Mouse (Mus musculus): ENCODE measurements around the gene Polr3h.
"Not testable (repeated sequence)": the region's sequence is repeated elsewhere in the genome, so short reads cannot be mapped to it uniquely, and the experiment has no call there.

Polr3h gene

DNA sequence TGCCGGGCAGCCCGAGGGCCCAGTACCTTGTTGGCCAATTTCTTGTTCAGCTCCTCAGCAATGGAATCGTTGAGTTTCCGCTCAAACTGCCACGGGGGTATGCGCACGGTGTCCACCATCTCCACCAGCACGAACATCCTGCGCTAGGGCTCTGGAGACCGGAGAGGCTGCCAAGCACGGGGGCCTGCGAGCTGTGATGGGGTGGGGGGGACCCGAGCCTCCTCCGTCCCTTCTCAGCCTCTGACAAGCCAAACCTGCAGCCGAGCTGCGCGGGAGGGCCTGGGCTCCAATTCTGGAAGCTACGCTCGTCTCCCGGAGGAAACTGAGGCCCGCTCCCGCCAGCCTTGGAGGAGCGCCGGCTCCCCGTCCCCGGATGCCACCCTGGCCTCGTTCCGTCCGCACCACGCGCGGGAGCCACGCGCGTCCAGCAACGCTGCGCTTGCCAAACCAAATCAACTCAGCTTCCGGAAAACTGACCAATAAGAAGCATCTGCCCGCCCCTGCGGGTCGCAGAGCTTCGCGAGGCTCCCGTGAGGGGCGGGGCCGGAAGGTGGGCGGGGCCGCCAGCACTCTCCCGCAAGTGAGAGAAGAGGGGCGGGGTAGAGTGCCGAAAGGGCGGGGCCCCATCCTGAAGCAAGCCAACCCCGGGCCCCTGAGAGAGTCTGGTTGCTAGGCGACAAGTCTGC lies at the start of gene Polr3h:
TSS of gene Polr3h (minus strand) at position 481 of the 686 bp plus-strand sequence.
- peak; percentile 99 for DNase-seq

DNA sequence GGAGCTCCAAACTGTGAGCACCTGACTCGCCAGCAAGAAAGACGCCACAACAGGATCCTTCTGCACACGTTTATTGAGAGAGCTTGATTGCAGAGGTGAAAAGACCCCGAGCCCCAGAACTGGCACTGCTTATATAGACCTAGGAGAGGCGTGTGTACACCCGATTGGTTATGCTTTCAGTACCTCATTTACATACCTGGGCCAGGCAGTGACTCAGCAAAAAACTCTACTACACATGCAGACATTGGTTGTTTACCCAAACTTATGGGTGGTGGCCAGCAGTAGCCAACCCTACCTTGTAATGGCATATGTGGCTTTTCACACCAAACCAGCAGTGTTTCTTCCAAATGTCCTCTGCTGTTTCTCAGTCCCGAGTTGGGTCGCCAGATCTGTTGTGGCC lies 49.1 kb upstream of the Polr3h start:
- not testable (repeated sequence) for DNase-seq

DNA sequence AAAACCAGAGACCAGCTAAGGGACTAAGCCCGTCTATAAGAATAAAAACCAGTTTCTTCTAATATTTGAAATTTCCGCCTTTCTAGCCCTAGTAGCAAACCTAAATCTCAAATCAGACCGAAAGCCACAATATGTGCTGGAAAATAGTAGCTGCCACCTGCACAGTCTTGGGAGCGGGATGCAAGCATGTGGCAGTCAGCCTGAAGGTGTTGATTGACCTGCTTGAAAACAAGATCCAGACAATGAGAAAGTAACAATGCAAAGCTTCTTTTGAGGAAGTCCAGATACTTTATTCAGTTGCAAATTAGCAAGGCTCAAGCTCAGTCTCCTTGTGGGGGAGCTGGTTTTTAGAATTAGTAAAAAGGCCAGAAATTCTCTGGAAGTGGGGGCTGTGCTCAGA lies 44.5 kb upstream of the Polr3h start:
- DNase-seq, result not testable (repeated sequence)

DNA sequence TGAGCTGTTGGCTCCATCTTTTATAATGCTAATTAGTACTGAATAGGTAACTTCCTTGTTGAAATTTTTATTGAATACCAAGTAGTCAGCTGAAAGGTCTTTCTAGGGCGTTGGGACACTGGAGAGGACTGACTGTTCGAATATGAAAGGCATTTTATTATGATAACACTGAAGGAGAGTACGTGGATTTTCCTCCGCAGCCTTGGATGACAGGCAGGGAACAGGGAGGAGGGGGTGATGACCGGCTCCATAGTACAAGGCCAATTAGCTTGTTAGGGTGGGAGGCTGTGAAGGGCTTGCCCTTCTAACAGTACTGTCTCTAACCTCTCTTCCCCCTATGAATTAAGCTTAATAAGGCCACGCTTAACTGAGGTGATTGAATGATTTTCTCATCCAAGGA lies 43.6 kb upstream of the Polr3h start:
- DNase-seq, result not testable (repeated sequence)

DNA sequence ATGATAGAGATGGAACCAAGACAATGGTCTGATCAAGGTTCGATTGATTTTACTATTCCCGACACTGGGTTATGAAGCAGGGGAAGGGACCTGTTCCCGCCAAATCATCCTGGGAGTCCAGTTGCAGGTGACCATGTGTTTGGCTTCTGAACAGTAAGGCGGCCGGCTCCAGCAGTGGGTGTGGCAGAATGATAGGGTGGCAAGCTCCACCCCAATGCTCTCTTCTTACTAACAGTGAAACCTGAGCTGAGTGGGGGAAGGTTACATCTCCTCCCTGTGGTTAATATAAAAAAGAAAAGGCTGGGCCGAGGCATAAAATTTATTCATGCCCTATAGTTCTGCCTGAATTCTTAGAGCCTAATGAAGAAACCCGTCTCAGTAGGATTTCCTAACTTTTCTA lies 43.1 kb upstream of the Polr3h start:
- no peak for DNase-seq

DNA sequence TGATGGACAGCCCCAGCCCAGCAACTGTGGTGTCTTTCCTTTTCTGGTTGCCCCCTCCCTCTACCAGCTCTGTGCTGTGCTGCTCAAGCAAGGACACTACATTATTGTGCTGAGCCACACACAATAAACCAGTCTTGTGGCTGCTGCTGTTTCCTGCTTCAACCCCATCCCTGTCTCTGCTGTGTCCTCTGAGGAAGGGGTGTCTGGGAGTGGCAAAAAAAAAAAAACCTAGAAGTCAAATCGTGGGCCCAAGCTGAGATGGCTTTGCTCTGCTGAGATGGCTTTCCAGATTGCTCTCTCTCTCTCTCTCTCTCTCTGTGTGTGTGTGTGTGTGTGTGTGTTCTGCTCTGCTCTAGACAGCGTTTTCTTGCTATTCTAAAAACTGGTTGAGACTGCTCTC lies 42.4 kb upstream of the Polr3h start:
- no peak for DNase-seq

DNA sequence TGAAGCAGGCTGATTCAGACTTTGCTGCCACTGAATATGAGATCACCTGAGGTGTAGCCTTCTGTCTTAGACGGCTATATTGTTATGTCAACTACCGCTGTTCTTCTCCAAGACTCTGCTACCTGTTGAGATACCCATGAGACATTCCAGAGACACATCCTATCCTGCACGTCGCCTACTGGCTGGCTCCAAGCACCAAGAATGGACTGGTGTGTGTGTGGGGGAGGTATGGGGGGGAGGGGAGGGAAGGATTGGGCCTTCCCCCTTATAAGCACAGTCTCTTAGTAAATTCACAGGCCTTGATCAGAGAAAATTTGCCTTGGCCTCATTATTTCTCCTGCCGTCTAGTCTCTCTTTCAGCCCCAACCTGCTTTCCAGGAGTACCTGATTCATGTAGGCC lies 41.8 kb upstream of the Polr3h start:
- DNase-seq, result no peak

DNA sequence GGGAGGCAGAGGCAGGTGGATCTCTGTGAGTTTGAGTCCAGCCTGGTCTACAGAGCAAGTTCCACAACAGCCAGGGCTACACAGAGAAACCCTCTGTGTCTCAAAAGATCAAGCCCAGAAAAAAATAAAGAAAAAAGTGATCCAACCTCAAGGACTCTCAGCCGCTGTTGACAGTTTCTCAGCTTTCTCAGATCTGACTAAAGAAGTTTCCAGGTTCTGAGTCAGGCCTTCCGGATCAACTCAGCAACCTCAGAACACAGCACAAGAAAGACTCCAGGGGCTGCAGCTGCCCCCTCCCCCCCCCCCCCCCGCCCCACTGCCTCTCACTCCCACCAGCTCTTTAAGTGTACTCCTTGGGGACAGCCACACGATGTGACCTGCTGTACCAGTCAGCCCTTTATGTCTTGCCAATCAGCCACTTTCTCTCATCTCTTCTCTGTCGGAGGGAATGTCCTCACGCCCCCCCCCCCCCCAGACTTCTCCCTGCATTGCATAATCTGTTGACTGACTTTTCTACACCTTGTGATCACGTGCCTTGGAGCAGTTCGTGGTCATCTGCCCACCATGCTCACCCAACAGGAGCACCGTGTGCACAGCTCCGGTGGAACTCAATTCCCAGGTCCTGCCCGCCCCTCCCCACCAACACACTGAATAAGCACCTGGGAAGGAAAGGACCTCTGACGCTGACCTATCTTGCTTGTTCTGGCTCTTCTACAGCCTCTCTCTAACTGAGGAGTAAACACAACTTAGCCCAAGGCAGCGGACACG lies 40.2 kb upstream of the Polr3h start:
- DNase-seq, result no peak

DNA sequence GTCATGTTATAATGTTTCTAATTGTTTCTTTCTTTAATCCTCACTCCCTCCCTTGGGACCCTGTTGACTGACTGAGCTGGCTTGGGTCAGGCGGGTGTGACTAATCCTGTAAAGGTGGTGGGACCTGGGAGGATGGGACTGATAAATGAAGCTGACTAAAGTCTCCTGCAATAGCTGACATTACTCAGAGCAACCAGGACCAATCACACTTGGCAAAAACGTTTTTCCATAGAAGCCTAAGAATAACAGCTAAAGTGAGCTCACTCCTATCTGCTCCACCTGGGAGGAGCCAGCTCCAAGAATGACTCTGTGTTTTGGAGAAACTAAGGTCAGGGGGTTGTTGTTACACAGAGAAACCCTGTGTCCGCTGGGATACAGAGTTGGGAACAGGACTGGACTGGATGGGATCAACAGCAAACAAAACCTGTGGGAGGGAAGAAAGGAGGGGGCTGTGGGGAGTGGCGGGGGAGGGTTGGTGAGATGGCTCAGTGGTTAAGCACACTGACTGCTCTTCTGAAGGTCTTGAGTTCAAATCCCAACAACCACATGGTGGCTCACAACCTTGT lies 39.0 kb upstream of the Polr3h start:
- DNase-seq, result no peak

DNA sequence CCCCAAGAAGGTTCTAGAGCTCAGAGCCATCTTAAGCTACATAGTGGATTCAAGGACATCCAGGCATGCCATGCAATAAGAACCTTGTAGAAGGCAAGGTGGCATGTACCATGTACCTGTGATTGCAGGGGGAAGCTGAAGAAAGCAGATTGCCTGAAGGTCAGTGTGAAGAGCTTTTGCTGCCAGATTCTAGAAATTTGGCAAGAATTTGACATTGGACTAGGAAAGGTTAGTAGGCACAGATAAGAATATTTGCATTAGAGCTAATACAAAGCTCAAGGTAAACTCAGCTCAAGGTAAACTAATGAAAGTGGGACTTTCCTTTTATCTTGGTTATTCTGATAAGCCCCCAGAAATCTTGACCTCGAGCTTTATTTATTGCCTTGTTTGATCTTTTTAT lies 38.2 kb upstream of the Polr3h start:
- DNase-seq, result no peak

DNA sequence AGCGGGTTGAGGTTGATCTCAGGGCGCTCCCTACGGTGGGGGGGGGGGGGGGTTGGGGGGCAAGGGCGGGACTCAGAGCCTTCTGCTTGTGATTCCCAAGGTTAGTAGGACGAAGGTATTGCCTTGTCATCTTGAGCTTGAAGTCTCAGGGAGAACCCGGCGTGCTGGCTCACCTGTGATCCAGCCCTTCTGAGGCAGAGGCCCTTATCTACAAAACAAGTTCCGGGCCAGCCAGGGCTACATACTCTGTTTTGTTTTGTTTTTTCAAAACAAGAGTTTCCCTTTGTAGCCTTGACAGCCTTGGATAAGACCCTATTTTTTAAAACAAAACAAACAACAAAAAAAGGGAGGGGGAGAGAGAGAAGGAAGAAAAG lies 35.0 kb upstream of the Polr3h start:
- no peak for DNase-seq

DNA sequence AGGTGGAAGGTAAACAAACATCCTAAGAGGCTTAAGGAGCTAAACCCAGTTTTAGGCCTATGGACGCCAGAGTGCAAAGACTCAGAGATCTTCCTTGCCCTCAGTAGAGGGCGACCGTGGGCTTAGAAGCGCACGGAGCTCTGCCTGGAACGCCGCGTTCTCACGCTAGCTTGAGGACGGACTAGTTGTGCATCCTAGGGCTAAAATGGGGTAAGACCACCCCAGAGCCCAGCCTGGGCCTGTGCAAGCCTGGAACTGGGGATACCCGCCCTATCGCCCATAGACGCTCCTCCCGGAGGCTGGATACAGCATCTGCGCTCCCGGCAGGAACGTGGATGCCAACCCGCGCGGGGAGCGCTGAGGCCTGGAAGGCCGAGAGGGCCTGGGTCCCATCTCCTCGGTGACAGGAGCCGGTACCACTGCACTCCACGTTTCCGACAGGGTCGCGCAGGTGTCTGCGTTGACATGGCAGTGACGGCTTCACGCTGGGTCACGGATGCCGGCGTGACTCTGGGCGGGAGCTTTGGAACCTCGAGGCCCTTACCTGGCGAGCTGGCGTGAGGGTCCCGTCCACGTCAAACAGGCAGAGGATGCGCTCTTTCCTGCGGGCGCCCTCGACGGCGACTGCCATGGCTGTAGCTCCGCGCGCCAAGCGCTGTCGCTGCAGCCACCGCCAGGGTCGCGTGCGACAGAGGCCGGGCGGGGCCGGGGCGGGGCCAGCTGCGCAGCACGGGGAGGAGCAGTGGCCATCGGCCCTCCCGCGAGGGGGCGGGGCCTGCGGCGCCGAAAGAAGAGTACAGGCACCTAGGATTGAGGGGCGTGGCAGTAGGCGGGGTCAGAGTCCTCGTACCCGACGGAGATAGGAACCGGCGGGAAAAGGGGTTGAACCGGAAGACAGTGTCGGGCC lies 34.4 kb upstream of the Polr3h start, which contains the start of gene Pmm1:
TSS of gene Pmm1 (minus strand) at position 760 of the 907 bp plus-strand sequence.
- DNase-seq, result peak; percentile 100

DNA sequence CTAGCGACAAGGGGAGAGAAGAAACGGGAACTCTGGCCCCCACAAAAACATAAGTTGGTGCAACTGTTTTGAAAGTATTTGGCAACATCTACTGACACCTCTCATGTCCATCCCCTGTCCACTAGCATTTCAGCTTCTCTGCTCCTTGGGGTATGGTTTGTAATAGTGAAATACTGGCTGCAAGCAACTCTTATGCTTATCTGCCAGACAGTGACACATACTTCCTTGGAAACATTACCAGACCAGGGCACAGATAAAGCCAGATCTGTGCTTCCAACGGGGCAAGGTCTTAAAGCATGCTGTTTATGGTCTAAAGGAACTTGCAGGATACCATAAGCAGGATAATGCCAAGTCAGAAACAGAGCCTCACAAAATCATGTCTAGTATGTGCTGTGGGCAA lies 32.9 kb upstream of the Polr3h start:
- DNase-seq, result no peak

DNA sequence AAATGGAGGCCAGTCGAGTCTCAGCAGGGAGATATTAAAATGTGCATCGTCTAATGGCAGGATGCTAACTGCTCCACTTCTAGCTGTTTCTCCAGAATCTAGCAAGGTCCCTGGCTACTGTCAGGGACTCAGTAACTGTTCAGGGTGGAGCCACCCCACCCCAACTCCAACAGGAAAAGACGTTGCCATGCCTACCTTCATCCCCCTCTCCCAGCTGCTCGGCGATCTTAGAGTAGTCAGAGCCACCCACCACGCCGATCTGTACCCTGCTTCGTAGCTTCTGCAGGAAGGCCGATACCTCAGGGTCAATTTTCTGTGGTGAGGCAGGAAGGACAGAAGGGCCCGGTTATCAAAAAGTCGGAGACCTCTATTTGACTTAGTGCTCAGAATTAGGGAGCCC lies 31.6 kb upstream of the Polr3h start:
- no peak for DNase-seq

DNA sequence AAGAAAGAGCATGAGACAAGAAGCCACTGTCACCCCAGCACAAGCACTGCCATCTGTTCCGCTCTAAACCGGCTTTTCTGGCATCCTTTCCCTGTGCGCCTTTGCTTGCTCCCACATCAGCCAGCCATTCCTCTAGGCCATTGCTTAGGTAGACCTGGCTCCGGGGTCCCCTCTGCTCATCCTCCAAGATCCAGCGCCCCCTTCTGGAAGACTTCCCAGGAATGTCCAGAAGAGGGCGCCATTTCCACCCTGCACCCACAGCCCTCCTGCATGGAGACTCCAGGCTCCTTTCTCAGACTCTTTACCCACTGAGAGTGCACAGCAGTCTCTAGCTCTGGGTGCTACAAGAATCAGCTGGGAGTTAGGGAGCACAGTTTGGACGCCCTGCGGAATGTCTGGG lies 30.4 kb upstream of the Polr3h start:
- peak; percentile 83 for DNase-seq

DNA sequence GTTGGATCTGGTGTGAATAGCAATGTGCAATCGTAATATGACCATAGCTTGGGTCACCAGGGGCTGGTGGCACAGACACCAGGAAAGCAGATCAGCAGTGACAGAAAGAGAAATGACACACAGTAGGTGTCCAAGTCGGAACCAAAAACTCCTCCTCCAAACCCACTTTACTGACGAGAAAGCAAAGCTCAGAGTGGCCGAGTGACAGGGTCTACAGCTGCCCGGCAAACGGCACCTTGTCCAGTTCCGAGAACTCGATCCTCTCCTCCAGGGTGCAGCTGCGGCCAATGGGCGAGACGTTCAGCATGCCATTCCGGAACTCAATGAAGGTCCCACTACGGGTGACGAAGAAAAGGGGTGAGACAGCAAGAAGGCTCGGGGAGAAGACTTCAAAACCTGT lies 29.4 kb upstream of the Polr3h start:
- DNase-seq, result no peak

DNA sequence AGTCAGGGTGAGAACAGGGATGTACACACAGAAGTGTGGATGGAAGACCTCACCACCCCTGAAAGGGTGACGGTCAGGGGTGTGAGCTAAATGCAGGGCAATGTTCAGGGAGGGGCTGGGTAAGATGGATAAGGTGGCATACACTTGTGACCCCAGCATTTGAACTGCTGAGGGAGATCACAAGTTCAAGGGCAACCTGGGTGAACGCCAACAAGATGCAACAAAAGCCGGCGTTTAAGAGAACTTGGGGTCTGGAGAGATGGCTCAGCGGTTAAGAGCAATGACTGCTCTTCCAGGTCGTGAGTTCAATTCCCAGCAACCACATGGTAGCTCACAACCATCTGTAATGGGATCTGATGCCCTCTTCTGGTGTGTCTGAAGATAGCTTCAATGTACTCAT lies 28.7 kb upstream of the Polr3h start:
- DNase-seq, result no peak

DNA sequence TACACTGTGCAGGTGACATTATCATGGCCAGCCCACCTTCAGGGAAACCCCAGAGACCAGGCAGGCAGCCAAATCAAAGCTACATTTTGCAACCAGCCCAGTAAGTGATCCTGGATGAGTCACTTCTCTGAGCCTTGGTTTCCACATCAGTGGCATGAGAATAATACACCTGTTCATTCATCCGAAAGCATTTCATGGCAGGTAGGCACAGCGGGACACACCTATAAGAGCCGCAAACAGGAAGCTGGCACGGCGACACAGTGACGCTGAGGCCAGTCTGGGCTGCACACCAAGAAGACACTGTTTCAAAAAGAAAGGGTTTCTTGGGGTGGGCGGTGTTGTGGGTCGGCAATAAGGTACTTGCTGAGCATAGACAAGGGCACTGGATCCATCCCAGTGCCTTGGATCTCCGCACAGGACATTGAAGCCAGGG lies 28.1 kb upstream of the Polr3h start:
- no peak for DNase-seq

DNA sequence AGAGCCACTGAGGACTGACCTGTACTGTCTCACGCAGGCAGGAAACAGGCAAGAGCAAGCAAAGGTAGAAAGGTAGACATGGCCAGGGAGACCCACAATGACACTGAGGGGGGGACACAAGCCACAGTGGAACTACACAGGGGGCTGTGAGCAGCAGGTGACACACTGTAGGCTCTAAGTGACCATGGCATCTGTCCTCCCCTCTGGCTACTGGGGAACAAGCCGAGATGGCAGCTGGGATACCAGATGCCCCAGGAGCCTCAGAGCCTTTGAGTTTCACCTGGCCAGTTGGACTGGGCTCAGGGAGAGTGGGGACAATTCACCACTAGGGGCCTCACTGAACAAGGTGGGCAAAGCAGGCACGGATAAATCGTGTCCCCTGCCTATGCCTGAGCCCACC lies 26.3 kb upstream of the Polr3h start:
- DNase-seq, result no peak

DNA sequence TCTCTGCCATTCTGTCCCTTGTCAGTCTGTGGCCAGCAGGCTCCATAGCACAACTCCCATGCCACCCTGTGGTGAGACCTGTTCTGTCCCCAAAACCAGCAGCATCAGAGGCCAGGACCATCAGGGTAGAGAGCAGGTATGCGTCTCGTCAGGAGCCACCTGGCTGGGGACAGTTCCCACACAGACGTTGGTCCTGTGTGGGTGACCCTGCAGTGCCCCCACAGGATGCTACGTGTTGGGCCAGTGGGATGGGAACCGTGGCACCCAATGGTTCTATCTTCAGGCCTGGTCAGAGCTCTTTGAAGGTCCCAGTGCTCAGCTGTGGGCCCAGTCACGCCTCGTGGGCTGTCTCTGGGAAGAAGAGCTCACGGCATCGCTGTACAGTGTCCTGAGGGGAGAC lies 25.1 kb upstream of the Polr3h start:
- no peak for DNase-seq

DNA sequence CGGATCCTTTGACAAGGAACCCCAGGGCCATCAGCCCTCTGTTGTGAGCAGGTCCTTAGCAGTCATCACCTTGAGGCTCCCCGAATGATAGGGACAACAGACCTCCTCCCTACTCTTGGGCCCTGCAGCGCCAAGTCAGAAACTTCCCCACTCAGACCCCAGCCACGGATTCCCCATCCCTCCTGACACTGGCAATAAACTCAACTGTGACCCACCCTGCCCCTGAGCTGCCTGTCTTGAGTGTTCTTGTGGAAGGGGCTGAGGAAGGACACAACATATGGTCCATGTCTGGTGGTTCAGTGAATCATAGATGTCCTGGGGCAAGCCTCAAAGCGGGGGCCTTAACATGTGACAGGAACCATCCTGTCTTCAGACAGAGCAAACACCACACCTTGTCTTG lies 24.7 kb upstream of the Polr3h start:
- DNase-seq, result no peak

DNA sequence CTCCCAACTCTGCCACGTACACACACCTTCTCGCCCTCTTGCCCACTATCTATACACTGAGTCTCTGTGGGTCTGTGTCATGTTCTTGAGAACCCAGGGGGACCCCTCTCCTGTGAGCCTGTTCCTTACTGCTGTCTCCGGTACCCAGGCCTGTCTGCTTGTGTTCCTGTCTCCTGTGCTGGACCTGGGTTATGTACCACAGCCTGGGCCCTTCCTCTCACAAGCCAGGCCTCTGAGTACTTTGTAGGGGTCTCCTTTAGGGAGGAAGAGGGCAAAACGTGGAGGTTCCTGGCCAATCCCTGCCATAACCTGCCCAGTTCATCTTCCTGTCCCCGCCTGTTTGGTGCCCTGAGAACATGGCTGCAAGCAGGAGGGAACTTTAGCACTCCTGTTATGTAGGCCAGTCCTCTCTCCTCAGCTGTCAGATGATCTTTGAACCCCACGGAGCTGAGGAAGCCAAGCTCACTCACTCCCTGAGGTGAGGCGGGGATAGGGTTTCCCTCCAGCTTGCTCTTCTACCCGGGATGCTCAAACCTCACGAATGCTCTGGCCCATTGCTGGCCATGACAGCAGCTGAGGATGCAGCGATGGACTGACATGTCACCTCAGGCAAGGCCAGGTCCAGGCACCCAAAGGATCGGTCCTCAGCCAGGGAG lies 23.6 kb upstream of the Polr3h start:
- no peak for DNase-seq

DNA sequence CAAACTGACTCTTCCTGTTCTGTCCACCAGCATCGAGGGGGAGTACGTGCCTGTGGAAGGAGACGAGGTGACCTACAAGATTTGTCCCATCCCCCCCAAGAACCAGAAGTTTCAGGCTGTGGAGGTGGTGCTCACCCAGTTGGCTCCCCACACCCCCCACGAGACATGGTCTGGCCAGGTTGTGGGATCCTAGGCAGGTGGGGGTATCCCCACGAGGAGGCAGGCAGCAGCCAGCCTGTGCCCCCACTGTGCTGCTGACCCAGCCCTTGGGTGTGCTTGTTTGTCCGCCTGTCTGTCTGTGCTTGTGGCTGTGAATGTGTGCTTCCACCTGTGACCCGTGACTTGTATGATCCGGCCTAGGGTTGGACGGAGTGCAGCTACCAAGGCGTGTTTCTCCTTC lies 23.0 kb upstream of the Polr3h start:
- no peak for DNase-seq
